Mouse (Mus musculus) thymus, adult 2 months (tissue): ENCODE measurements around the gene Rab10.

Experiments used
- CTCF ChIP-seq: fragments of 200-500 bp; IDR thresholded peaks from 2 replicates; pipeline ENCODE4 v1.5.1; 2012; ENCODE audit warnings: mild to moderate bottlenecking, control low read depth, low read length, moderate library complexity, borderline replicate concordance; ENCODE audit not compliant: control insufficient read depth, poor library complexity, insufficient read depth; ENCODE audit errors: extremely low read depth
- POLR2A ChIP-seq: fragments of 200-500 bp; IDR thresholded peaks from 2 replicates; pipeline ENCODE4 v1.6.1; 2012; ENCODE audit warnings: mild to moderate bottlenecking, low read length, control low read depth, moderate library complexity; ENCODE audit not compliant: control insufficient read depth, poor library complexity, insufficient read depth; ENCODE audit errors: extremely low read depth

GRCm38 (mm10) chr12:3267397-3267796 lies 42.4 kb downstream of the Rab10 start:
- TF ChIP-seq CTCF (no peak), POLR2A (no peak)
